Mouse (Mus musculus): ENCODE measurements around the gene Klb. TPM values are rescaled to one million over a fixed set of nuclear protein-coding genes. Genes with fewer than 3 reads are reported as not detected.
"Not testable (repeated sequence)": the region's sequence is repeated elsewhere in the genome, so short reads cannot be mapped to it uniquely, and the experiment has no call there.

The Klb gene
- under 1 TPM; 0.62 to 0.73 TPM for total RNA-seq (2021)

GRCm38 (mm10) chr5:65348168-65348567 is at the start of gene Klb:
Klb (plus strand) TSS chr5:65348314.
- no peak for DNase-seq (ENCODE audit: extremely low spot score in 1 of 2, low spot score in 1 of 2)

- not testable (repeated sequence) for DNase-seq (ENCODE audit: extremely low spot score in 1 of 2, low spot score in 1 of 2)
Observed at GRCm38 (mm10) chr5:65299623-65300022, 48.5 kb upstream of the Klb start.

GRCm38 (mm10) chr5:65300121-65300520 is 48.0 kb upstream of the Klb start:
- no peak for DNase-seq (ENCODE audit: extremely low spot score in 1 of 2, low spot score in 1 of 2)

- no peak for DNase-seq (ENCODE audit: extremely low spot score in 1 of 2, low spot score in 1 of 2)
Observed at GRCm38 (mm10) chr5:65305516-65305915, 42.6 kb upstream of the Klb start.

- DNase-seq (ENCODE audit: extremely low spot score in 1 of 2, low spot score in 1 of 2): no peak
Observed at GRCm38 (mm10) chr5:65308208-65308607, 39.9 kb upstream of the Klb start.

- no peak for DNase-seq (ENCODE audit: extremely low spot score in 1 of 2, low spot score in 1 of 2)
Observed at GRCm38 (mm10) chr5:65308866-65309265, 39.2 kb upstream of the Klb start.

- DNase-seq (ENCODE audit: extremely low spot score in 1 of 2, low spot score in 1 of 2): no peak
Observed at GRCm38 (mm10) chr5:65319176-65319575, 28.9 kb upstream of the Klb start.

GRCm38 (mm10) chr5:65322165-65322564 is 25.9 kb upstream of the Klb start:
- no peak for DNase-seq (ENCODE audit: extremely low spot score in 1 of 2, low spot score in 1 of 2)

- DNase-seq (ENCODE audit: extremely low spot score in 1 of 2, low spot score in 1 of 2): no peak
Observed at GRCm38 (mm10) chr5:65324271-65324670, 23.8 kb upstream of the Klb start.

GRCm38 (mm10) chr5:65324758-65325355 is 23.3 kb upstream of the Klb start:
- DNase-seq (ENCODE audit: extremely low spot score in 1 of 2, low spot score in 1 of 2): no peak

- no peak for DNase-seq (ENCODE audit: extremely low spot score in 1 of 2, low spot score in 1 of 2)
Observed at GRCm38 (mm10) chr5:65326212-65326611, 21.9 kb upstream of the Klb start.

GRCm38 (mm10) chr5:65329971-65330370 is 18.1 kb upstream of the Klb start:
- no peak for DNase-seq (ENCODE audit: extremely low spot score in 1 of 2, low spot score in 1 of 2)

GRCm38 (mm10) chr5:65334788-65335187 is 13.3 kb upstream of the Klb start:
- DNase-seq (ENCODE audit: extremely low spot score in 1 of 2, low spot score in 1 of 2): no peak

GRCm38 (mm10) chr5:65335298-65336074 is 12.6 kb upstream of the Klb start, which contains the start of gene Rfc1:
Rfc1 (minus strand) TSS chr5:65335670.
- DNase-seq (ENCODE audit: extremely low spot score in 1 of 2, low spot score in 1 of 2): peak; percentile 72 to 86

GRCm38 (mm10) chr5:65336075-65336355 is 12.1 kb upstream of the Klb start:
- DNase-seq (ENCODE audit: extremely low spot score in 1 of 2, low spot score in 1 of 2): no peak

- DNase-seq (ENCODE audit: extremely low spot score in 1 of 2, low spot score in 1 of 2): no peak
Observed at GRCm38 (mm10) chr5:65338394-65338793, 9.7 kb upstream of the Klb start.

GRCm38 (mm10) chr5:65340167-65340566 is 7.9 kb upstream of the Klb start:
- DNase-seq (ENCODE audit: extremely low spot score in 1 of 2, low spot score in 1 of 2): no peak

GRCm38 (mm10) chr5:65350508-65350907 is 2.4 kb downstream of the Klb start:
- no peak for DNase-seq (ENCODE audit: extremely low spot score in 1 of 2, low spot score in 1 of 2)

- DNase-seq (ENCODE audit: extremely low spot score in 1 of 2, low spot score in 1 of 2): no peak
Observed at GRCm38 (mm10) chr5:65354097-65354496, 6.0 kb downstream of the Klb start.

GRCm38 (mm10) chr5:65354985-65355384 is 6.9 kb downstream of the Klb start:
- DNase-seq (ENCODE audit: extremely low spot score in 1 of 2, low spot score in 1 of 2): no peak

GRCm38 (mm10) chr5:65356851-65357250 is 8.7 kb downstream of the Klb start:
- no peak for DNase-seq (ENCODE audit: extremely low spot score in 1 of 2, low spot score in 1 of 2)

GRCm38 (mm10) chr5:65357771-65358170 is 9.7 kb downstream of the Klb start:
- no peak for DNase-seq (ENCODE audit: extremely low spot score in 1 of 2, low spot score in 1 of 2)

Measured in layer of hippocampus, postnatal 25 days (tissue).